Mouse (Mus musculus) limb, embryonic 11.5 days (tissue): ENCODE results near the gene Rerg. TPM values are rescaled to one million over a fixed set of nuclear protein-coding genes. Genes with fewer than 3 reads are reported as not detected.

Experiments used
- ATAC-seq: fragments of 200-750 bp; cut with Nextera tagmentation; 2 replicates; pipeline ENCODE4 v1.8.0; 2017; ENCODE audit warnings: low read depth; ENCODE audit not compliant: insufficient number of reproducible peaks, low FRiP score, low TSS enrichment
- DNase-seq: peaks from one replicate; pipeline ENCODE4 v3.0.0-alpha.2; 2015; ENCODE audit warnings: low spot score
- H3K27ac ChIP-seq: fragments of 300-500 bp; sonication (generic); replicated peaks from 2 replicates; pipeline ENCODE4 v1.5.1; 2014; ENCODE audit warnings: low read depth, mild to moderate bottlenecking, low read length
- H3K27me3 ChIP-seq: fragments of 300-500 bp; sonication (generic); 2 replicates; pipeline ENCODE4 v1.6.1; 2014; ENCODE audit warnings: mild to moderate bottlenecking, low read length, mixed read lengths; ENCODE audit not compliant: control insufficient read depth, insufficient read depth
- H3K36me3 ChIP-seq: fragments of 300-500 bp; sonication (generic); 2 replicates; pipeline ENCODE4 v1.6.1; 2014; ENCODE audit warnings: mild to moderate bottlenecking, low read length, moderate library complexity, mixed read lengths; ENCODE audit not compliant: control insufficient read depth, insufficient read depth
- H3K4me1 ChIP-seq: fragments of 300-500 bp; sonication (generic); 2 replicates; pipeline ENCODE4 v1.6.1; 2014; ENCODE audit warnings: low read length, mixed read lengths; ENCODE audit not compliant: control insufficient read depth, insufficient read depth
- H3K4me2 ChIP-seq: fragments of 300-500 bp; sonication (generic); 2 replicates; pipeline ENCODE4 v1.6.1; 2014; ENCODE audit warnings: low read depth, mild to moderate bottlenecking, moderate library complexity; ENCODE audit not compliant: severe bottlenecking
- H3K4me3 ChIP-seq: fragments of 300-500 bp; sonication (generic); 2 replicates; pipeline ENCODE4 v1.5.1; 2014; ENCODE audit warnings: low read depth, low read length
- H3K9ac ChIP-seq: fragments of 300-500 bp; sonication (generic); 2 replicates; pipeline ENCODE4 v1.6.1; 2014; ENCODE audit warnings: mild to moderate bottlenecking, low read length
- H3K9me3 ChIP-seq: fragments of 300-500 bp; sonication (generic); 2 replicates; pipeline ENCODE4 v1.6.1; 2016; ENCODE audit warnings: low read length; ENCODE audit not compliant: control insufficient read depth
- WGBS: fragments of 180-500 bp; shearing (Covaris S2); extraction: QIAGEN DNeasy Blood & Tissue Kit; methylation state at CpG from one replicate; pipeline ENCODE4 v1.1.7; 2014; 5-methylcytosine and 5-hydroxymethylcytosine counted together
- polyA plus RNA-seq: library from polyadenylated mRNA; unstranded; fragments of >200 nt; fragmentation: Nextera tagmentation; extraction: Ambion mirVana; gene quantifications from 2 replicates; pipeline ENCODE4 v1.2.1, GENCODE M21; 2014

Gene Rerg
- polyA plus RNA-seq, 1 experiment from 2014 or later = 1.3 TPM

GRCm38 (mm10) chr6:137201578-137201977 lies 31.3 kb upstream of the Rerg start:
- Histone ChIP-seq H3K36me3 (no peaks in the 10 kb centered on the region), H3K27me3 (no peaks in the 10 kb centered on the region), H3K27ac (no peak overlapping the region), H3K9ac (no peak overlapping the region), H3K4me3 (no peak overlapping the region), H3K4me2 (no peak overlapping the region), H3K4me1 (no peaks in the 10 kb centered on the region), H3K9me3 (no peaks in the 10 kb centered on the region)
- ATAC-seq (no peak), DNase-seq (no peak)
- WGBS = 66% methylated on average over 7 of the region's 7 CpGs

DNA sequence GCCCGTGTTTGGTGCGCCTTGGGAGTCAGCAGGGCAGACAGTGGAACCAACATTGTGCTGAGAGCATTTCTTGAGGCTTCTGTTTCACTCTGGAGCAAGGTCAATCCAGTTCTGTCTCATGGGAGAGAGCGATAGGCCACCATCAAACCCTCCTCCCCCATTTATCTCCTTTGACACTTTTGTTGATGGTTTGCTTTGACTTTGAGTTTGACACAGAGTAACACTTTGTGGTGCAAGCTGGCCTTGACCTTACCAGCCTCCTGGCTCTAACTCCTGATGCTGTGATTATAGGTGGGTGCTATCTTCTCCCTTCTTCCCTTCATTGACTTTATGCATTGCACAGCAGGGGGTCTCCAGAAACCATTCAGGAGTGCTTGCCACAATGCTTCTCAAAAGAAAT lies 30.9 kb upstream of the Rerg start:
- DNase-seq = no peak
- H3K4me3 ChIP-seq = no peak overlapping the region
- no peaks in the 10 kb centered on the region for H3K4me1 ChIP-seq
- no peak overlapping the region for H3K4me2 ChIP-seq
- no peaks in the 10 kb centered on the region for H3K27me3 ChIP-seq
- no peaks in the 10 kb centered on the region for H3K36me3 ChIP-seq
- WGBS = 86% methylated on average over 3 of the region's 3 CpGs
- no peak overlapping the region for H3K9ac ChIP-seq
- ATAC-seq = no peak
- no peak overlapping the region for H3K27ac ChIP-seq
- no peaks in the 10 kb centered on the region for H3K9me3 ChIP-seq

DNA sequence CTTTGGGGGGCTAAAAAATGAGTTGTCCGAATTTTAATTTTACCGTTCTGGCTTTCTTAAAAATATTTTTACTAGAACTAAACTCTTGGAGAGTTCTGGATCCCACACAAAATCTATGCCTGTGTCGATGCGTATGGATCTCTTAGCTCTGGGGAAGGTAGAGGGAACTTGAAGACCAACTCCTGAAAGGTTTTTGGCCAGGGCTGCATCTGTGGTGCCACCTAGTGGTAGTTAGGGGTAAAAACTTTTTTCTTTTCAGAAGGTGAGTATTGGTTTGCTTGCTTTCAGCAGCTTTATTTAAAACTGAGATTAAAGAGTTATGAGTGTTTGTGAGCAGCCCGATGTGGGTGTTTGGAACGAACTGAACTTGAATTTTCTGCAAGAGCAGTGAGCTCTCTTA lies 21.8 kb upstream of the Rerg start:
- 27% methylated on average over 6 of the region's 6 CpGs for WGBS
- H3K36me3 ChIP-seq = no peaks in the 10 kb centered on the region
- H3K27me3 ChIP-seq = no peaks in the 10 kb centered on the region
- H3K4me1 ChIP-seq = no peaks in the 10 kb centered on the region
- no peaks in the 10 kb centered on the region for H3K9me3 ChIP-seq
- no peak overlapping the region for H3K4me2 ChIP-seq
- H3K27ac ChIP-seq = no peak overlapping the region
- DNase-seq (peak; percentile 44), ATAC-seq (no peak)
- H3K4me3 ChIP-seq = no peak overlapping the region
- no peak overlapping the region for H3K9ac ChIP-seq

GRCm38 (mm10) chr6:137191026-137191425 lies 20.7 kb upstream of the Rerg start:
- WGBS = 92% methylated on average over 11 of the region's 11 CpGs
- DNase-seq (no peak), ATAC-seq (no peak)
- H3K4me1 ChIP-seq = no peaks in the 10 kb centered on the region
- H3K27me3 ChIP-seq = no peaks in the 10 kb centered on the region
- H3K4me2 ChIP-seq = no peak overlapping the region
- no peak overlapping the region for H3K9ac ChIP-seq
- H3K27ac ChIP-seq = no peak overlapping the region
- H3K4me3 ChIP-seq = no peak overlapping the region
- H3K36me3 ChIP-seq = no peaks in the 10 kb centered on the region
- H3K9me3 ChIP-seq = no peaks in the 10 kb centered on the region

DNA sequence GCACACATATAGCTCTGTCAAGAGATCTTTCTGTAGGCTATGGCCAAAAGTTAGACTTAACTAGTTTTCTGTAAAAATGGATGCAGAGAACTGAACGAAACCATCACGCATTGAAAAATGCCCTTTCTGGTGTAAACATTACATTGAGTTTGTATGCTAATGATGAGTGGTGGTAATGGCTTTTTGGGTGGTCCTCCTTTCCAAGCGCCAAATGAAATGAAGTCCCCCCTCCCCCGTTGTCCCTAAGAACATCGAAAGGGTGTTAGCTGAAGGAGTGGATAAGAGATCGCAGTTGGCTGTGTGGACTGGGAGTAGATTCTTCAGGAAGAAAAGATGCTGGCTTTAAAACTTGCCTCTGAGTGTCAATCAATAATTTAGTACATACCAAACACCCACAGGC lies 20.3 kb upstream of the Rerg start:
- H3K27me3 ChIP-seq = no peaks in the 10 kb centered on the region
- 87% methylated on average over 6 of the region's 6 CpGs for WGBS
- H3K27ac ChIP-seq = no peak overlapping the region
- no peaks in the 10 kb centered on the region for H3K36me3 ChIP-seq
- H3K9me3 ChIP-seq = no peaks in the 10 kb centered on the region
- DNase-seq (no peak), ATAC-seq (no peak)
- no peaks in the 10 kb centered on the region for H3K4me1 ChIP-seq
- H3K9ac ChIP-seq = no peak overlapping the region
- no peak overlapping the region for H3K4me2 ChIP-seq
- H3K4me3 ChIP-seq = no peak overlapping the region

DNA sequence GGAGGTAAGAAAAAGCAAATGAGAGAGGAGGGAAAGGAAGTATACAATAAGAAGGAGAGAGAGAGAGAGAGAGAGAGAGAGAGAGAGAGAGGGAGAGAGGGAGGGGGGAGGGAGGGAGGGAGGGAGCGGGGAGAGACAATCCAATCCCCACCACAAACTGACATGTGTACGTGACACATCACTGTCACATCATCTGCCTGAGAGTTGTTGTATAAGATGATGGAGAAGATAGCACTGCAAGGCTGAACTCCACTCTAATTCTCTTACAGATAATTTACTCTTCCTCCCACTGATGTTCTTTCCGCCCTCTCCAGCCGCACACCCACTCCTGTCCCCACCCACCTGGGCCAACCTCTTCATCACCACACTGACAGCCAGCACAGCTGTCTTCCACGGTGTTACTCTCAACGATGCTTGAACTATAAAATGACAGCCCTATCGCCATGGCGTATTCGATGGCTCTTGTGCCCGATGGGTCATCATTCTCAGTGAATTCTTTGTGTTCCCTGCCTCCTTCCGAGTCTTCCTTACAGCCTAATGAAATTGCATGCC lies 18.2 kb upstream of the Rerg start:
- Histone ChIP-seq H3K9me3 (no peaks in the 10 kb centered on the region), H3K4me3 (no peak overlapping the region), H3K27me3 (no peaks in the 10 kb centered on the region), H3K4me2 (no peak overlapping the region), H3K4me1 (no peaks in the 10 kb centered on the region), H3K36me3 (no peaks in the 10 kb centered on the region), H3K27ac (no peak overlapping the region), H3K9ac (no peak overlapping the region)
- WGBS = 47% methylated on average over 11 of the region's 11 CpGs
- ATAC-seq = no peak
- DNase-seq = no peak

GRCm38 (mm10) chr6:137187426-137187825 lies 17.1 kb upstream of the Rerg start:
- no peak for ATAC-seq
- no peaks in the 10 kb centered on the region for H3K36me3 ChIP-seq

GRCm38 (mm10) chr6:137180636-137181035 lies 10.3 kb upstream of the Rerg start:
- no peaks in the 10 kb centered on the region for H3K4me1 ChIP-seq
- no peak overlapping the region for H3K27ac ChIP-seq
- H3K27me3 ChIP-seq = no peaks in the 10 kb centered on the region
- DNase-seq (no peak), ATAC-seq (no peak)
- no peaks in the 10 kb centered on the region for H3K9me3 ChIP-seq
- no peak overlapping the region for H3K4me2 ChIP-seq
- no peak overlapping the region for H3K4me3 ChIP-seq
- H3K9ac ChIP-seq = no peak overlapping the region
- 57% methylated on average over 6 of the region's 6 CpGs for WGBS
- no peaks in the 10 kb centered on the region for H3K36me3 ChIP-seq

More at GRCm38 (mm10) chr6:137187426-137187825, 17.1 kb upstream of the Rerg start:
- no peaks in the 10 kb centered on the region for H3K4me1 ChIP-seq
- no peak overlapping the region for H3K4me3 ChIP-seq
- no peak overlapping the region for H3K9ac ChIP-seq
- no peak overlapping the region for H3K4me2 ChIP-seq
- 85% methylated on average over 3 of the region's 3 CpGs for WGBS
- H3K27ac ChIP-seq = no peak overlapping the region
- no peaks in the 10 kb centered on the region for H3K27me3 ChIP-seq
- DNase-seq = no peak
- no peaks in the 10 kb centered on the region for H3K9me3 ChIP-seq

DNA sequence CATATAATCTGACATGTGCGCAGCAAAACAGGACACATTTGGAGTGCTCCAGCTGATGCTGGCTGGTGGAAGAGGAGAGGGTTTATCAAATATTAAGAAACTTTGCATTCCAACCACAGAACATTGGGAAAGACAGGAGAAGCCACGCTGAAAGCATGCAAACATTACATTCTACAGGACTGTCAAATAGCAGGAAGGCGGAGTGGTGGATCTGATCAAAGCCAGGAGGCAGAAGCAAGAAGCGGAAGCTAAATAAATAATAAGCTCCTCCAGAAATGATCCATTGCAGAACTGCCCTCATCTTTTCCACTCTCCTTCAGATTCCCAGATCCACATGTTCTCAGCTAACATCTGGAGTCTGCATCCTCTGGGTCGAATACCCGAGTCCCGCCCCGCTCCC lies 9.8 kb upstream of the Rerg start:
- H3K27me3 ChIP-seq = no peaks in the 10 kb centered on the region
- no peaks in the 10 kb centered on the region for H3K4me1 ChIP-seq
- H3K4me2 ChIP-seq = no peak overlapping the region
- no peak for DNase-seq
- ATAC-seq = no peak
- no peaks in the 10 kb centered on the region for H3K9me3 ChIP-seq
- 29% methylated on average over 8 of the region's 8 CpGs for WGBS
- no peak overlapping the region for H3K9ac ChIP-seq
- no peaks in the 10 kb centered on the region for H3K36me3 ChIP-seq
- H3K4me3 ChIP-seq = no peak overlapping the region
- no peak overlapping the region for H3K27ac ChIP-seq
